Mouse (Mus musculus) bone marrow, adult 2 months (tissue): ENCODE measurements around the gene Ccr7.

Experiments
- CTCF ChIP-seq: fragments of 200-500 bp; IDR thresholded peaks from 2 replicates; pipeline ENCODE4 v1.5.1; 2011; ENCODE audit warnings: low read length, control low read depth; ENCODE audit not compliant: control insufficient read depth, insufficient read depth
- POLR2A ChIP-seq: fragments of 200-500 bp; IDR thresholded peaks from 2 replicates; pipeline ENCODE4 v1.6.1; 2011; ENCODE audit warnings: low read depth, mild to moderate bottlenecking, control low read depth, low read length, borderline replicate concordance; ENCODE audit not compliant: control insufficient read depth

GRCm38 (mm10) chr11:99129287-99129686 is 25.6 kb downstream of the Ccr7 start:
- TF ChIP-seq CTCF (no peak), POLR2A (no peak)
